Mouse (Mus musculus) left cerebral cortex, postnatal 36 days (tissue): Measurements from ENCODE around the gene Timm8a2. TPM values are rescaled to one million over a fixed set of nuclear protein-coding genes. Genes with fewer than 3 reads are reported as not detected.

ENCODE experiments used
- DNase-seq, 2 experiments: peaks; one replicate each; pipeline ENCODE4 v3.0.0; 2021 to 2022; ENCODE audit warnings: low spot score in 2 of 2, mixed read lengths in 1 of 2
- intact Hi-C: fragments of 180-260 bp; cut with DNase I; formaldehyde crosslinking; loops from one replicate; pipeline ENCODE4 v1.15.1; 2025
- total RNA-seq, 2 experiments: library from RNA; stranded (reverse); gene quantifications; 2 replicates each; pipeline ENCODE4 v1.2.3; 2021

The Timm8a2 gene
- total RNA-seq, 2 experiments from 2014 or later = not detected

DNA sequence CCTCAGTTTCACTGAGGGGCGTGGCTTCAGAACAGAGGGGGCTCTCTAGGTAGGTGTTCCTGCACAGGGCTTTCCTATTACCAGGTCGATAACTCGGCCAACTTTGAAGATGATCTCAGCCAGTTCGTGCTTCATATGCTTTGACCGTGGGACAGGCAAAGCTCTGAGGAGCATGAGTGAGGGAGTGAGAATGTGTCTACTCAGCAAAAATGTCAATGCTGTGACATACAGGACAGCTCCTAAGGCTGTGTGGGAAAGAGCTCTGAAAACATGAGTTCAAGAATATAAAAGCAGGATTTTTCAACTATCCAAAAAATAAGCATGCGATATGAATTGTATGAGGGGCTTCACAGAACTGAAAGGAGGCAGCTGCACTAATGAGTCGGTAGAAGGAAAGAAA, 49.0 kb downstream of the Timm8a2 start:
- intact Hi-C loops = no loop called here
- DNase-seq = no peak

DNA sequence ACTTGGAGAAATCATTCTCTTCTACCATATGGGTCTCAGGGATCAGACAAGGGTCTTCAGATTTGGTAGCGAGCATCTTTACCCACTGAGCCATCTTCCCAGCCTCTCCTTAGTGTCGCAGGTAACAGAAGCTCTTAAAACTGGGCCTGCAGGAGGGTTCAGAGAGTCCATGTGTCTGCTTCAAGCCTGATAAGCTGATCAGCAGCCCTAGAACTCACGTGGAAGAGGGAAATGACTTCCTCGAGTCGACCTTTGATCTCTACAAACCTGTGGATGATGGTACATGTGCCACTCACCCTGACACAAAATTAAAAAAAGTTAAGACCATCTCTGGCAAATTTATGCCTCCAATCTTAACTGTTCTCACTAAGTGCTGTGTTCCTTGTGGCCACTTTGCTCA, 53.5 kb downstream of the Timm8a2 start:
- intact Hi-C loops = no loop called here
- no peak for DNase-seq

Other genes with a start within 250 kb of the Timm8a2 start
- 100 to 1,000 TPM in 1 of 2 experiments, 10 to 100 TPM in 1; 79.1 to 100 TPM for gene Dock9, start 236.8 kb upstream of the Timm8a2 start, total RNA-seq
- 10 to 100 TPM; 34.1 to 34.7 TPM for gene Ubac2, start 156.1 kb upstream of the Timm8a2 start, total RNA-seq
- gene Gpr18, start 118.9 kb upstream of the Timm8a2 start, total RNA-seq = not detected
- gene Gpr183, start 69.5 kb upstream of the Timm8a2 start, total RNA-seq = under 1 TPM; 0.72 to 0.84 TPM
- gene Tm9sf2, start 72.4 kb downstream of the Timm8a2 start, total RNA-seq = 100 to 1,000 TPM; 101 to 117 TPM
- 10 to 100 TPM; 21.2 to 31.3 TPM for gene Clybl, start 147.0 kb downstream of the Timm8a2 start, total RNA-seq